Mouse (Mus musculus) CD8-positive naive resting alpha-beta T cell, adult 2 months (primary cell): ENCODE measurements around the gene Mrpl16.
A peak's percentile ranks its signal among the peaks of the same experiment; 100 is the strongest.

Experiments used
- DNase-seq, 2 experiments: peaks; one replicate each; pipeline ENCODE4 v3.0.0; 2022; ENCODE audit warnings: low read depth in 2 of 2, low spot score in 2 of 2

The Mrpl16 gene

DNA sequence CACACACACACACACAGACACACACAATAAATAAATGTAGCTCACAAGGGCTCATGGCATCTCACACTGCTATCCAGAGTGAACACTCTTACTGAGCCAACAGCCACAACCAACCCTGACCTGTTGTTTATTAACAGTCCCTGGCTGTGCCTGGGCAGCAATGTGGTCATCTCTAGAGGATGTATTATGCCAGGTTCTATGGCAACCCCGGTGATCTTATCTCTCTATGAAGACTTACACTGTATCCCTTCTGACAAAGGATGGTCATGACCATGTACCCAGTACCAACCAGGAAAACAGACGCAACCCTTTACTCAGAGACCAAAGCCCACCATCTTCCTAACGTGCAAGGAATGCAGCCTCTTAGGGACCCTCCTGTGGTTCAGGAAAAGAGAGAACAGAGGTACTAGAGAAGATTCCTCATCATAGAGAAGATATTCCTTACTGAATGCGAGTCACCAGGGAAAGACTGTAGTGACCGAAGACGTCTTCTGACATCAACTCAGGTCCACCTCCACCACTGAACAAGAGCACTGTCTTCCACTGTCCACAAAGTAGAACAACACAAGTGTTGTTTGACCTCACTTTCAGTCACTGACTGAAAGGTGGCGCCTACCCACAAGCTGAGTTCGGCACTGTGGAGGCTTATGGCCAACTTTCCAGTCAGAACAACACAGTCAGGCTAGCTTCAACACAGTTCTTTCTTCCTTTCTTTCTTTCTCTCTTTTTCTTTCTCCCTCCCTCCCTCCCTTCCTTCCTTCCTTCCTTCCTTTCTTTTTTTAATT lies 30.5 kb downstream of the Mrpl16 start:
- no peak for DNase-seq

GRCm38 (mm10) chr19:11804423-11804822 lies 34.2 kb downstream of the Mrpl16 start:
- no peak for DNase-seq

GRCm38 (mm10) chr19:11807251-11807650 lies 37.1 kb downstream of the Mrpl16 start:
- peak; percentile 32 to 47 for DNase-seq

GRCm38 (mm10) chr19:11807822-11808221 lies 37.6 kb downstream of the Mrpl16 start:
- DNase-seq, result no peak

- DNase-seq, result no peak
Measured at GRCm38 (mm10) chr19:11808452-11808851, 38.3 kb downstream of the Mrpl16 start.

DNA sequence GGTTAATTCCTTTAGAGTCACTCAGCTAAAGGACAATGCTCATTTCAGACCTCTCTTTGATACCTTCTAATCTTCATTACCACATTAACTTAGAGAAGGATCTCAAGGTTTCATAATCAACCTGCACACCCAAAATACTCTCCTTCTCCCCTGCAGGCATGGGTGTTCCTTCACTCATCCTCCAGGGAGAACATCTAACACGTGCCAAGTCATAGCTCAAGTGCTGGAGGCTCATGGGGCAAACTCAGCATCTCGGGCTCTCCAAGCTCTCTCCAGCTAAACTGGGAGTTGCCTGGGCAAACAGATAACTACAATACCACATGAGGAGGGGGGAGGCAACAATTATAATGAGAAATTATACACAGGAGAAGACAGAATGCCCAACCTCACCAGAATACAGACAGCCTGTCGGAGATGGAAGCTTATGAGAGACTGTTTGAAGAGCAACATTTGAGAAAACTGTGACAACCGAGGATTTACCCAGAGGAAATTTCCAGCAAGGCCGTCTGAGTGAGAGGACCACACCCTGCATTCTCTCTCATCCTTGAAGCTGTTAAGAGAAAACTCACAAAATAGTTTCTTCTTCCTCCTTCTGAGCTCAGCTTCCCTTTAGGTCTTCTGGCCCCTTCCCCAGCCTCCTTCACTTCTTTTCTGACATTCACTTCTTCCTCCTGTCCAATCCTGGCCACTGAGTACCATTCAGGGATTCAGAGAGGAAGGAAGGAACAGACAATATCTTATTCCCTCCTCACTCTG lies 40.0 kb downstream of the Mrpl16 start:
- no peak for DNase-seq

GRCm38 (mm10) chr19:11810856-11811255 lies 40.7 kb downstream of the Mrpl16 start:
- DNase-seq, result no peak

GRCm38 (mm10) chr19:11811688-11812365 lies 41.6 kb downstream of the Mrpl16 start:
- no peak for DNase-seq

GRCm38 (mm10) chr19:11813136-11813535 lies 42.9 kb downstream of the Mrpl16 start:
- DNase-seq, result no peak

- DNase-seq, result no peak
Measured at GRCm38 (mm10) chr19:11813649-11814048, 43.5 kb downstream of the Mrpl16 start.

DNA sequence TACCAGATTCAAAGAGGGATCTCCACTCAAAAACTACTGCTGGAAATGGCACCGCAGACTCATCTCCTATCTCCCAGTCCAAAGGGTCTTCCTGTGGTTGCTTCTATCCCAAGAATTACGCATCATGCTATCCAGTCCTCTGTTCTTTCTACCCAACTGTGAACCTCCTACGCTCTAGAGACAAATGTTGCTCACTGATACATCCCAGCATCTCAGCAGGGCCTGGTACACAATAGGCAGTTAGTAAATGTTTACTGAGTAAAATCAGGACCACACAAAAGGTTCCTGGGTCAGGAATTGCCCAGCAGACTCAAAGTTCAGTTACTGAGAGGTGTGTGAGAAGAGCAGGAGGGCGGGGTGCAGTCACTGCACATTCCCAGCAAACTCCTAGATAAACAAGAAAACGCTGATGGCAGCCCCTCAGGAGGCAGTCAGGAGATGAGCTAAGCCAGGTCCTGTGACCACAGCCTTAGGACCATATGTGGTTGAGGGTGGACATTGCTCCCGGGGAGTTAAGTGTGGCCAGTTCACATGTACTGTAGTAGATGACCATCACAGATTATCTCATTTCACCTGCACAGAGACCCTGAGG lies 44.6 kb downstream of the Mrpl16 start:
- no peak for DNase-seq

DNA sequence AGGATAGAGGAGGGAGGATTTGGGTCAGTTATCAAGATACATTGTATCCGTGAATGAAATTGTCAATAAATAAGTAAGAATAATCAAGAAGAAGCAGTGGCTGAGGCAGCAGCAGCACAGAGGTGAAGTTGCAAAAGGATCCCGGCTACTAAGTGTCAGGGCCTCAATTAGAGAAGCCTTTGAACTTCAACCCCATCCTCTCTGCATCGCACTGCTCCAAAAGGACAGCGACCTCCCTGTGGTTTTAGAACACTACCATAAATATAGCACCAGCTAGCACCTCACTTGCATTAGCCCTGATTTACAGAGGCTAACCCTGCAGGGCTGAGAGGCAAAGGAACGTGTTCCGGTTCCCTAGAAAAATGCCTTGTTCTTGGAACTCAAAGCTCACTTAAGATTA lies 46.5 kb downstream of the Mrpl16 start:
- no peak for DNase-seq

GRCm38 (mm10) chr19:11817586-11817985 lies 47.4 kb downstream of the Mrpl16 start:
- DNase-seq, result no peak

DNA sequence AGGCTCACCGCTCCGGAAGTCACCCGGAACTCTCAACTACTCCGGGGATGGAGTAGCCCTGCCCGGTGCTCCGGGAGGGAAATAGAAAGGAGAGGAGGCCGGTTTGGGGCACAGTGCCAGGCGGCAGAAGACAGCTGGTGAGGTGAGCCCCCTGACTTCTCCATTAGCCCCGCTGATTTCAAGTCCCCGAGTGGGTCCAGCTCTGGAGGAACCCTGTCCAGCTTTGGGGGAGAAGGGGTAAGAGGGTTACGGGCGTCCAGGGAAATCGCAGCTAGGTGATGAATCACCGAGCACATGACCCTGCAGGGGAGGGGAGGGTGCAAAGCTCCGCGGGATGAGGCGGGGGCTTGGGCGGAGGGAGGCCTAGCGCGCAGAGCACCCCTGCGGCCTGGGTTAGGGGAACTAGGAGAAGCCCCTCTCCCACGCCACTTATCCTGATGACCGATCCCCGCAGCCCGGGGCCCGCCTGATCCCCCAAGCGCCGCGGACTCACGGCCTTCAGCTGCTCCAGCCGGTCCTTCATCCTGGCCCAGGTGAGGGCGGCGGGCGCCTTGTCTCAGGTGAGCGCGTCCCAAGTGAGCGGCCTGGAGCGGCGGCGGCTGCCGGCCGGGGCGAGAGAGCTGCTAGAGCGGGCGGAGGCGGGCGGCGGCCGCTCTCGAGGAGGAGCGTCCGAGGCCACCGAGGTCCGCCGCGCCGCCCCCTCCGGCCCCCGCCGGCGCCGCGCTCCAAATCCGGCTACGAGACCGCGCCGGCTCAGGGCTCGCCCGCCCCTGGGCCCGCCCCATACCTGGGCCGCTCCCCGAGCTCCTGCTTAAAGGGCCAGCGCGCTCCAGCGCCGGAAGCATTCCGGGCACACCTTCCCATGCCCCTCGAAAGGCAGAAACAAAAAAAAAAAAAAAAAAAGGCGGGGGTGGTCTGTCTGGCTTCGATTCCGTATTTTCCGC lies 48.3 kb downstream of the Mrpl16 start:
- DNase-seq, result peak in 1 of 2 experiments; percentile 5

DNA sequence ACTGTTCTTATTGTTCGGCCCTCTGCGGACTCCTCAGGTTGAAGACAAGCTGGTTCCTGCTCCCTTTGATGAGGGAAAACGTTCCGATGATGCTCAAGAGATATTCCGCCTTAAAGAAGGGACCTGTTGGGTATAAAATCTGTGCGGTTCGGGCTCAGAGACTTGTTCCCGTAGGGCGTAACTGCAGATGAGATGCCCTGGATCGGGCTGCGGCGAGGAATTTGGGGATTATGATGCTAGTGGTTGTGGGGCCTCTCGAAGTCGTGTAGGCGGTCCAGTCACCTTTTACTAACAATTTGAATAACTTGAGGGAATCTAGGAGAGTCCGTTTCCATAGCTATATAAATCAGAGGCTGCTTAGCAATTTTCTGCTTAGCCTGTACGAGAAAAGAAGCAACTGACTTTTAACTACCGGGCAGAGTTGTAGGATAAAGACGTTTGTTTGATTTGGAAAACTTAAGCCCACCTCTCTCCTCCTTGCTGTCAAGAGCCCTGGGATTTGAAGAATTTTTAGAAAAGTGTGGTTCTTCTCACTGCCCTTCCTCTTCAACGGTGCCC lies 49.0 kb downstream of the Mrpl16 start, which contains the start of gene Stx3:
Gene Stx3 (minus strand): TSS at position 261 of the 558 bp plus-strand sequence.
- no peak for DNase-seq

DNA sequence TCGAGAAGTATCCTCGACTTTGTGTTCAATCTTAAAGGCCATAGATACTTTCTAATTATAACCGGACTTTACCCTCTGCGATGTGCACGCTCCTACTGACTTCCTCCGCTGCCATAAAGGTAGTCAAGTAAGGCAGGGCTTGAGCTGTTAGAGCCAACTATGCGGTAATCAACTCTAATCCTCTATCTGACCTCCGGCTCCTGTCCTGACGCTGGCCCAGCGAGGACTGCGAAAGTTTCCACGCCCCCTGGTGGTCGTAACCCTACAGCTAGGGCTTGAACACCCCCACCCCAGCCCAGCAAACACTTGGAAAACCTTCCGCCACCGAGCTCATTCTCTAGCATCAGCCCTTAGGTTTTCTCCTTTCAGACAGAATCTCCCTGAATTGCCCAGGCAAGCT lies 49.6 kb downstream of the Mrpl16 start:
- DNase-seq, result peak; percentile 44 to 60

DNA sequence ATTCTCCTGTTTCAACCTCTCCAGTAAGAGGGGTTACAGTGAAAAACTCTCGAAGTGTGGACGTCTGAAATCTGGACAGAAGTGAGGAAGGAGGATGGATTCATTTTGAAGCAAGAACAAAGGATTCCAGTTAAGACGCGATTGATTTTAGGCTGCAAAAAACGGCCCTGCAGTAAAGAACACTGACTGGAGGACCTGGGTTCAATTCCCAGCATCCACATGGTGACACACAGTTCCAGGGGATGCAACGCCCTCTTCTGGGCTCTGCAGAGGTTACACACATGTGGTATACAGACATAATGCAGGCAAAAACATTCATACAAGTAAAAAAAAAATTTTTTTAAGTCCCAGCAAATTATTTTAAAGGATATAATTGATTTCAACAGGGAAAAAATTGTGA lies 50.0 kb downstream of the Mrpl16 start:
- DNase-seq, result no peak

- no peak for DNase-seq
Measured at GRCm38 (mm10) chr19:11823346-11824065, 53.3 kb downstream of the Mrpl16 start.
